Mouse (Mus musculus): ENCODE measurements around the gene Tmem97.

Gene Tmem97

GRCm38 (mm10) chr11:78550168-78551058 is at the start of gene Tmem97:
Gene Tmem97 (minus strand): TSS chr11:78550777.
- under 1% methylated on average over 60 of the region's 60 CpGs for WGBS

GRCm38 (mm10) chr11:78600051-78600450 is 49.5 kb upstream of the Tmem97 start:
- 60% methylated on average over 4 of the region's 4 CpGs for WGBS

- 76% methylated on average over 3 of the region's 3 CpGs for WGBS
These were observed 48.3 kb upstream of the Tmem97 start for GRCm38 (mm10) chr11:78598763-78599415.

DNA sequence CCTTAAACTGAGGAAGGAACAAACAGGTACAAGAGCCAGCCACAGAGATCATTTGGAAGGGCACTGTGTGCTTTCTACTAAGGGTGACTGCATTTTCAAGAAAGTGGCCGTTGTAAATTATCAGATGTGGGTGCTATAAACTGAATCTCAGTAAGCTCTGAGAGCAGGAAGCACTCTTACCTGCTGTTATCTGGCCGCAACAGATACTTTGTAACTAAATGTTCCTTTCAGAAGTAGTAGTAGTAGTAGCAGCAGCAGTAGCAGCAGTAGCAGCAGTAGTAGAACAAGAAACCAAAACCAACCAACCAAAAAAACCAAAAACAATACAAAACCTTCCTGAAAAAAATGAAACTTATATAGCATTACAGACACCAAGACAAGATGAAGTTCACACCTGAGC is 45.2 kb upstream of the Tmem97 start:
- WGBS, result 88% methylated on average over 2 of the region's 2 CpGs

GRCm38 (mm10) chr11:78594271-78594964 is 43.8 kb upstream of the Tmem97 start:
- WGBS, result 91% methylated on average over 6 of the region's 6 CpGs

GRCm38 (mm10) chr11:78587677-78588076 is 37.1 kb upstream of the Tmem97 start:
- WGBS, result 100% methylated on average over 1 of the region's 1 CpGs

GRCm38 (mm10) chr11:78582848-78583247 is 32.3 kb upstream of the Tmem97 start:
- WGBS, result 80% methylated on average over 6 of the region's 6 CpGs

- 67% methylated on average over 2 of the region's 2 CpGs for WGBS
These were observed 24.4 kb upstream of the Tmem97 start for GRCm38 (mm10) chr11:78574975-78575374.

GRCm38 (mm10) chr11:78574536-78574935 is 24.0 kb upstream of the Tmem97 start:
- WGBS, result 74% methylated on average over 3 of the region's 3 CpGs

- 82% methylated on average over 4 of the region's 4 CpGs for WGBS
These were observed 23.5 kb upstream of the Tmem97 start for GRCm38 (mm10) chr11:78574031-78574430.

- WGBS, result 57% methylated on average over 6 of the region's 6 CpGs
These were observed 21.3 kb upstream of the Tmem97 start for GRCm38 (mm10) chr11:78571854-78572253.

- WGBS, result 50% methylated on average over 8 of the region's 8 CpGs
These were observed 20.9 kb upstream of the Tmem97 start for GRCm38 (mm10) chr11:78571441-78571840.

GRCm38 (mm10) chr11:78569806-78570205 is 19.2 kb upstream of the Tmem97 start:
- 77% methylated on average over 3 of the region's 3 CpGs for WGBS

GRCm38 (mm10) chr11:78568827-78569226 is 18.2 kb upstream of the Tmem97 start:
- 60% methylated on average over 10 of the region's 10 CpGs for whole genome bisulfite sequencing

- 93% methylated on average over 6 of the region's 6 CpGs for WGBS
These were observed 17.0 kb upstream of the Tmem97 start for GRCm38 (mm10) chr11:78567614-78568013.

- WGBS, result 50% methylated on average over 6 of the region's 6 CpGs
These were observed 16.2 kb upstream of the Tmem97 start for GRCm38 (mm10) chr11:78566775-78567174.

DNA sequence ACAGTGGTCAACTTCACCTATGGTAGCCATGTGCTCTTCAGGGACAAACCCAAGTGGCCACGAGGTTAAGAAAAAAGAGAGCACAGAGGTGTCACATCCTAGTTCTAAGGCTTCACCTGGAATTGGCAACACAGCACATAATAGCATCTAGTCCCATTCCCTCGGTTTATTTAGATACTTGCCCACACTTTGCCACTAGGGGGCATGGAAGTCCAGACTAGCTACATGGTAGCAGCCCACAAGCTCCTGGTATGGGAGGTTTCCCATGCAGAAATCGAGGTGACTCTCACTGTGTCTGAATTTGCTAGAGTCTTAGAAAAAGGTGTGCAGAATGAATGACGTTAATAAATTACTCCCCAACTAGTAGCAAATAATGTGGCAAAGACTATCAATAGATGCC is 9.9 kb upstream of the Tmem97 start:
- WGBS, result 11% methylated on average over 4 of the region's 4 CpGs

- 67% methylated on average over 8 of the region's 8 CpGs for WGBS
These were observed 6.7 kb upstream of the Tmem97 start for GRCm38 (mm10) chr11:78557241-78557640.

DNA sequence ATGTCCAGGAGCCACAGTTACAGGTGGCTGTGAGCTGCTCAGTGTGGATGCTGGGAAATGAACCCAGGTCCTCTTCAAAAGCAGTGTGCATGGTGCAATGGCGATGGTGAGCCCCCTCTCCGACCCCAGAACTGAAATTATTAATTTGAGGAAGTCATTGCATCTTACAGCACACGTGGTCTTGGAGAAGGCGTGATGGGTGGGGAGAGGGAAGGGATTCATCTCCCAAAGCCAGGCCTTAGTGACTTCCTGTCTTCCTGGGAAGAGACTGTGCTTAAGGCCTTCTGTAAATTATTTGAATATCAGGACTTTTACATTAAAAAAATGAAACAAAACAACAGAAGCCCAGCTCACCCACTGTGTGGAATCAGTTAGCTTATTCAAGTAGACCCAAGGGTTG is 5.5 kb upstream of the Tmem97 start:
- WGBS, result 79% methylated on average over 4 of the region's 4 CpGs

- WGBS, result 82% methylated on average over 3 of the region's 3 CpGs
These were observed 5.0 kb upstream of the Tmem97 start for GRCm38 (mm10) chr11:78555623-78556022.

DNA sequence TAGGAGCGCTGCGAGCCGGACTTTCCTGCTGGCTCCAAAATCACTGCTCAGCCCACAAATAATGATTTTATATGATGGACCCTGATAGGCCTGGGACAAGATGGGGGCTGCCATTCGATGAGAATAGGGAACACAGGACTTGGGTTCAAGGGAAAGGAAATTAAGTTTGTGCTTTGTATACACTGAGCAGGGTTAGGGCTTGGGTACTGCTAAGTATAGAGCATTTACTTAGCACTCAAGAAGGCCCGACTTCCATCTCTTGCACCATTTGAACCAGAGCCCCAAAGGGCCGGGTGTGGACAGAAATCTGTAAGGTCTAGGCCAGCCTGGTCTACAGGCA is 452 bp upstream of the Tmem97 start:
- 35% methylated on average over 6 of the region's 6 CpGs for WGBS

DNA sequence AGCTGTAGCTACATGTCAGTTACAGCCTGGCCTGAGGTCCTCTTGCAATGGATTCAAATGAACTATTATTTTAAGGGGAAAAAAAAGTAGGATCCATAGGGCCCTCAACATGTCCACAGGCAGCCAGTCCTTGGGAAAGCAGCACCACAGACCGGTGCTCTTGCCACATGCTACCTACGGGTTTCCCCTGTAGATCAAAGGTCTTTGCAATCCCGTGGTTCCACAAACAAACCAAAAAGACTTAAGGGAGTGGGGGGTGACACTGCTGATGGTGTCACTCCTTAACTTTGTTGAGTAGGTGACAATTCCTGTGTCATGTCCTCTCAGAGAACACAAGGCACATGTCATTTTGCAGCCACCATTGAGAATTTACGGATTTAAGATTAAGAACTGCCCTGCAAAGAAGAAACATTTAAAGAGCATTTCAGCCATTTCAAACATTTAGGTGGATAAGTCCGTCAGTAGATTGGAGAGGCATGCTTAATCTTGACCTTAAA is 1.0 kb downstream of the Tmem97 start:
- WGBS, result 28% methylated on average over 5 of the region's 5 CpGs
